Mouse (Mus musculus) spleen, postnatal 14 days (tissue): Measurements from ENCODE around the gene Polr1e.
A peak's percentile ranks its signal among the peaks of the same experiment; 100 is the strongest.
"Not testable (repeated sequence)": the region's sequence is repeated elsewhere in the genome, so short reads cannot be mapped to it uniquely, and the experiment has no call there.

Experiments
- DNase-seq, 2 experiments: peaks; one replicate each; pipeline ENCODE4 v3.0.0; 2021 to 2022; ENCODE audit warnings: low spot score in 2 of 2

The Polr1e gene

GRCm38 (mm10) chr4:45054862-45055261 is 36.5 kb downstream of the Polr1e start:
- no peak for DNase-seq

DNA sequence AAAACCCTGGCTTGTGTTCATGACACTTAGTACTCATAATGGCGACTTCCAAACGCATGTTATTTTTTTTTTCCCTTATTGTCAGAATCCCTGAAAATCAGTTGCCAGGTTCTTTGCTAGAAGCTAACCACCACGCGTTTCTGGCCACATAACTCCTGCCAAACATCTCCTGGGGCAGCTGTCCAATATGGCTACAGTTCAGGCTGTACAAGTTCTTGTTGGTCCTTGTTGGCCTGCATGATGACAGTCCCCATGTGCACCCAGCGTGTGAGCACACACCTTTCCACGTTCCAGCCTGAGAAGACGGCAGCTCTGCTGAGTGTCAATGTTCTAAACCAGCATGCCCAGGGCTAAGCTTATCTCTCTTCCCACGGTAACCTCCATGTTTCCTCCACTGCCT is 37.1 kb downstream of the Polr1e start:
- DNase-seq, result no peak

DNA sequence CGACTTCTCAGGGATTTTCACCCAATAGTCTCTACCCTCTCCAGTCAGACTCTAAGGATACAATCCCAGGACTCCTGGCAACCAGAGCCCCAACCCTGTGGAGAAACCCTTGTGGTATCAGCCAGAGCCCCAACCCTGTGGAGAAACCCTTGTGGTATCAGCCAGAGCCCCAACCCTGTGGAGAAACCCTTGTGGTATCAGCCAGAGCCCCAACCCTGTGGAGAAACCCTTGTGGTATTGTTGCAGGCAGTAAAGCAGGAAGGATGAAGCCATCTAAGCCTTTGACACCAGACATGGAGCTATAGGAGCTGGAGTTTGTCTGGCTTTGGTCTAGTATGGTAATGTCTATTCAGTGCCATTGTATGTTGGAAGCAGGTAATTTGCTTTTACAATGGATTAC is 45.5 kb downstream of the Polr1e start:
- not testable (repeated sequence) for DNase-seq

GRCm38 (mm10) chr4:45064577-45064976 is 46.2 kb downstream of the Polr1e start:
- no peak for DNase-seq

GRCm38 (mm10) chr4:45066036-45066730 is 47.8 kb downstream of the Polr1e start:
- no peak for DNase-seq

DNA sequence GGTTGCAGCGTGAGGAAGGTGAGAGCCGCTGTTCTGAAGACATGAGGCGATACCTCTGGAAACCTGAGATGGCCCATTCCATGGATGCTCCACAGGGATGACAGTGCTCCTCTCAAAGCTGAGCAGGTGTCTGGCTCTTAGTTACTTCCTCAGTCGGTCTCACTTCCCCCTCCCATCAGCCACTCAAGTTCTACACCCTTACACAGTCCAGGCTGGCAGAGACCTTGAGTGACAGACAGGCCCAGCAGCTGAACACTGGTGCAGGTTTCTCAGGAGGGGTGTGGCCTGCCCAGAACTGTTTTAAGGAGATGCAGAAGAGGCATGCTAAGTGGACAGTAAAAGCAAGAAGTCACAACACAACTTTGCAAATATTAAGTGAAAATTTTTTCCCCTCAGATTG is 49.4 kb downstream of the Polr1e start:
- DNase-seq, result peak in 1 of 2 experiments; percentile 9

DNA sequence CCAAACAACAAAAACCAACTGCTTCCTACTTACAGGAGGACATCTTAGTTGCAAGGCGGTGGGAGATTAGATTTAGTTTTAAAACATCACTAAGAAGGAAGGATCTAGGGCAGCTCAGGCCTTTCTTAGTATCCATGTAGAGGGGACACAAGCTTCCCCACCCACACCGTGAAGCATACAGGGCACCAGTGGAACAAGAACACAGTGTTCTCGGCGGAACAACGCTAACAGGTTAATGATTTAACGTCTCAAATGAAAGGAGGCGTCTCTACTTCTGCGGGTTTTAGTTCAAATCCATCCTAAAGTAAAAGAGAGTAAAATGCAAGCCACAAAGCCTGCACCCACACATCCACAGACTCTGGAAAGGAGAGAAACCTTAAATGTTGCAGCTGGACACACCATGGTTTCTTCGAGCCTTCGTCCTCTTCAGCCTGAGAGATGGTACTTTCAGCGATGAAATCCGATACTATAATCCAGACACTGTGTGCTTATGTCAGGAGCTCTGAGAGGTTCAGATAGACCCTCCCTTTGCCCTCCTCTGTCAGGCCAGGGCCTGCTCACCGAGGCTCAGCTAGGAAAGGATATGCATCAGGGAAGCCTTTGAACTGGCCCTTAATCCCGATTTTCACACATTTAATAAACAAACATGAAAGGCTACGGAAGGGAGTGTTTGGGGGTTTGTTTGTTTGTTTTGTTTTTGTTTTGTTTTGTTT is 54.0 kb downstream of the Polr1e start:
- DNase-seq, result no peak

DNA sequence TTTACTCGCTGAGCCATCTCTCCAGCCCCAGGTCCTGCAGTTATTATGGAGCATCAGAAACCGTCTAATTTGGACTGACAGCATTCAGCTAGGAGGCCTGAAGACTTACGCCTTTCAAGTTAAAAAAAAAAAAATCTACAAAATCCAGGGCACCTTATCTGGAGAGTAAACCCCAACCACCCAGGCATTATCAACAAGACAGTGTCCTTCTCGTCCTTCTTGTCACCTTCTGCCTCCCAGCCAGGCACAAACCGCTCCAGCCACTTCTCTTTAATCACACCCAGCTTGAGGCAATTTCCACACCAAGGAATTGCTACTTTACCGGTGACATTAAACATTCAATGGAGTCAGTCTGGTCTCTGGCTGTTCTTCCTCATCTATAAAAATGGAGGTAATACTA is 55.2 kb downstream of the Polr1e start:
- no peak for DNase-seq

- DNase-seq, result not testable (repeated sequence)
Observed at GRCm38 (mm10) chr4:45081041-45081440, 62.7 kb downstream of the Polr1e start.

- DNase-seq, result no peak
Observed at GRCm38 (mm10) chr4:45082951-45083350, 64.6 kb downstream of the Polr1e start.

- DNase-seq, result no peak
Observed at GRCm38 (mm10) chr4:45083487-45083886, 65.1 kb downstream of the Polr1e start.

DNA sequence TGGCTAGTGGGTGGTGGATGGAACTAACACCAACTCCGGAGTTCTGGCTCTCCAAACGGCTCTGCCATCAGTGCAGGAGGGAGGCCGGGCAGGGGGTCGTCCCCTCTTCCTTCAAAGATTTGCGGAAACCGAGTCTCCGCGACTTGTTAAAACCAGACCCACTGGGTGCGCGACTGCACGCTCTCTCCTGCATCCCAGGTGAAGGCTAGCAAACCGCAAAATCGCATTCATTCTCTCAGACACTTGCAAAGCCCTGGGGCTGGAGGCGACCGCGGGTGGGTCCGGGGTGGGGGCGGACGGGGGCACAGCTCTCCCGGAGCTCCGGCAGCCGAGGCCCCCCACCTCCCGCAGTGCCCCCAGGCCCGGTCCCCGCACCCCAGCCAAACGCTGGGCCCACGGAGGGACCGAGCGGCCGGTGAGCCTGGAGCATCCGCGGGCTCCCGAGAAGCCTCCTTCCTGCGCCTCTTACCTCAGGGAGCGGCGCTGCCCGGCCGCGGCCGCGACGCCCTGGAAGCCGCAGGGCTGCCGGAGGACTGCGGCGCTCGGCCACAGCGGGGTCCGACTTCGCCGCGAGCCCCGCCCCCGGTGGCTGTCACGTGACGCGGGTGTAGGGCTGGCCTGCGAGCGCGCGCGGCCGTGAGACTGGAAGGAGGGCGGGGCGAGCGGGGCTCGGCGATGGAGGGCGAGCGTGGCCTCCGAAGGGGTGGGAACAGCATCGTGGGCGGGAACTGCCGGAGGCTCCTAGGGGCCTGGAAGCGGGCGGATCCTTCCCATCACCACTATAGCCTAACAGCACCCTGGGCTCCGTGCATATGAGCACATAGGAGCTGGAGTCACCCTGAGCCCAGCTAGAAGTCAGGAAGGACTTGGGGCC is 65.9 kb downstream of the Polr1e start, which contains the start of gene Fbxo10:
Gene Fbxo10, minus strand, starts transcription at position 584 of the 874 bp plus-strand sequence.
- DNase-seq, result peak; percentile 86 to 88

DNA sequence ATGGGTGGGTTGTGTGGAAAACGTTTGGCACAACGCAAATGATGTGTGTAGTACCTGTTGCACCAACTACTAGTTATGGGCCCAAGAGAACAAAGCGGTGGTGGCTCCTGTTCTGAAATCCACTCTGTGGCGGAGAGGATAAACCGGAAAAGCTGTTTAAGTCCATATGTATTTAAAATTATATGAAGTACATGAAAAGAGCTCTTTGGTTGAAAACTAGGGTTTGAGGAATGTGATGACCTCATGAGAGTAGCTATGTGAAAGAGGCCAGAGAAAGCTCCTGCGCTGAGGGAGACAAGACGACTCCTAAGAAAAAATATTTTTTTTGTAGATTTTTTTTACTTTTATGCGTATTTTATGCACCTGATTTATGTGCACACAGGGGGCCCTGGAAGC is 66.5 kb downstream of the Polr1e start:
- DNase-seq, result no peak
